Mouse (Mus musculus) kidney, postnatal 4 days (tissue): ENCODE results near the gene Prlr.

Experiments used
- DNase-seq, 2 experiments: peaks; one replicate each; pipeline ENCODE4 v3.0.0; 2021; ENCODE audit warnings: mixed read lengths in 2 of 2

The Prlr gene

GRCm38 (mm10) chr15:10338606-10339005 lies 161.6 kb downstream of the Prlr start:
- no peak for DNase-seq

DNA sequence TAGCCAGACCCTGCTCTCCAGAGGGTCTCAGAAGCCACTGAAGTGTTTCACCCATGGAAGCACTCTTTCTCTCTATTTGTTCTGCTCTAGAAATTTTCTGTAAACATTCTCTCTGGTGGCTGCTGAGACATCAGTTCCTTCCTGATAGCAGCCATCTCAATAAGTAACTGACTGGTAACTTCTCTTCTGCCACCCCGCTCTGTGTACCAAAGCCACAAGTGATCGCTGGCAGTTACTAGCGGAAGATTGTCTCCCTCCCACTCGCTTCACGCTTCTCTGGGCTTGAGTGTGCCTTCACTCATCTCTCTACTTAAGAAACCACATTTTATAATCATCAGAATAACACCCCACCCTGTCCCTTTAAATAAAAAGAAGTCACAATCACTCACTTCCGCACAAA lies 170.0 kb downstream of the Prlr start:
- peak; percentile 27 to 50 for DNase-seq

- peak; percentile 35 to 51 for DNase-seq
These were observed 181.3 kb downstream of the Prlr start, which contains the start of gene Agxt2 for GRCm38 (mm10) chr15:10358039-10358948. Gene Agxt2 (plus strand): TSS chr15:10358532.

DNA sequence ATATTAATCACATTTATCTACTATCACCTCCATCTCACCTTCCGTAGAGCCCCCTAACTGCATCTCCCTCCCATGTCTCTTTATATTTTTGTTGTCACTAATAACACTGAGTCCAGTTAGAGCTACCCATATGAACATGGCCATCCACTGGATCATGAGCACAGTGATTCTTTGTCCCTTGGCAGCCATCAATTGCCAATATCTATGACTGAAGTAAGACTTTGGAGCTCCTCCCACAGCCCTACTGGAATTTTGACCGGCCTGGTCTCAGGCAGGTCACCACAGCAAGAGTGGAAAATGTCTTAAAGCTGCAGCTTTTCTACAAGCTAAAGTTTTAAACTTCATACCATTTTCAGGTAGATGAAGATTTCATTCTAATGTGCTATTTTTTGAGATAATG lies 189.3 kb downstream of the Prlr start:
- no peak for DNase-seq

DNA sequence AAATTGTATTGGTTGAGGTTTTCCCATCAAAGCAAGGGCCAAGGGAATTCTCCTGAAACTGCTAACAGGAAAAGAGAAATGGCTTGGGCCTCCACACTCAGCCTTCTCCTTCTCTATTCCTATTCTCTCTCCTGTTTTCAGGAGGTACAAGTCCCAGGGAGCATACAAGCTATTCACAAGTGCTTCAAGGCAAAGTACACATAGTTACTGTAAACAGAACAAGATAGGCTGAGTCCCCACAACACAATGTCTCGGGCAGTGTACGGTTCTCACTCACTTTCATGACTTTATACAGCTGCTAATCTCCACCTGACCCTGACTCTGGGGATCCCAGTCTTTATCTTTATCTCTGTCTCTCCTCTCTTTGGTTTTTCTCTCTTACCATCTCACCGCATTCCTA lies 198.4 kb downstream of the Prlr start:
- DNase-seq: no peak

DNA sequence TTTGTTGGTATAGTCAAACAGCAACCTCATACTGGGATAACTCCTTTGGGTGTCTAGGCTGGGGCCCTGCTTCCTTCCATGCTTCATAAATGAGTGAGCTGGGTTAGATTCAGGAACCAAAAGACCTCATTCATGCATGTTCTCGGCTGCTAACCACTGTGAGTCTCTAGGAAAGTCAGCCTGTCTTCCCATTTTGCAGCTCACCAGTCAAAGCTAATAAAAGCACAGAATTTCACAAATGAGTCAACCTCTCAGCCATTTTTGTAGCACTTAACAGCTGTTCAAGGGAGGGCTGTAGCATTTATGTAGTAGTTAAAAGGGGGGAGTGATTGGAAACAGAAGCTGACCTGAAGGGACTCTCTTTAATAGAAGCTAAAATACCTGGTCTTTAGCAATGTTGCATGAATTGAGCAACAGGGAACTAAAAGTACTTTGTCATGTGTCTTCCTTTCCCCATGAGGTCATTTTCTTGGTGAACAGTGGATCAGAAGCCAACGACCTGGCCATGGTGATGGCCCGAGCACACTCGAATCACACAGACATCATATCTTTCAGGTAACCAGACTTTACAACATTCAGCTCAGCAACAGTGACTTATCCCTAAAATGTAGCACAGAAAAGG lies 201.4 kb downstream of the Prlr start:
- no peak for DNase-seq

DNA sequence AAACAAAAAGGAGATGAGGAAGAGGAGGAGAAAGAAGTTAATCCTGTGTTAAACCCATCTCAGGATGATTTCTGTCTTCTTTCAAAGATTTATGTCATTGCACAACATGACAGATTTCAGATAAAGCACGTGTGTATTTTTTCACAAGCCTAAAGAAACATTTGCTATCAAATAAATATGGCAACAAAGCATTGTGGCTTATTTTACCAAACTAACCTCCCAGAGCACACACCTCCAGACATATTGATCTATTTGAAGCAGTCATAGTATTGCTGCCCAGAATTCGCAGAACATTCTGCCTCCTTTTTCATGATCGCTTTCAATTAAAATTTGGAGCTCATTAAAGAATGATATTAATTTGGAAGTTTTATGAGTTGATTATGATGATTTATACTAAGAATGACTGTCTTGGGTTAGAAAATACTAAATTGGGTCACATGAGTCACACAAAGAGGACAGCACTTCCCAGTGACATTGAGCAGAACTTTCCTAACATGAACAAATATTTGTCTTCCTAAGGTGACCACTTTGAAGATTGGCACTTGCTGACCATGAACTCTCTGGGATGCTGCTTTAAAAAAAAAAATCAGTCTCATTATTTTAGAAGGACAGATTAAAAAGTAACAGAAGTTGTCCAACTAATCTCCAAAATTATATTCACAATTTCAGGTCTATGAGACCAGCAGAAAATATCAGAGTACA lies 202.9 kb downstream of the Prlr start:
- DNase-seq: no peak

DNA sequence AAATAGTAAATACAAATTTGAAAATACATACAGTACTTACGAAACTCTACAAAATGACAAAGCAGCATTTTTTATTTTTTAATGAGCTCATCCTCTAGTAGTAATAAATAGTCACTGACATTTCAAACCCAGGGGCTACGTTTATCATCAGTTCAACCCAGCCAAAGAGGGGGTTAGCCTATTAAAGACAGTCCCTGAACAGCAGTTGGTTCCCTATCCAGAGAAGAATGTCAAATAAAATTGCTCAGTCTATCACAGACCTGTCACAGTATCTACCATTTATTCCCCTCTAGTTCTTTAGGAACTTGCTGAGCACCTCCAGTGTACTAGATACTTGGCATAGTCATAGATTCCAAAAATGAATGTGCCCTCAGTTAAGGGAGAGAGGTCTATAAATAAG lies 210.2 kb downstream of the Prlr start:
- no peak for DNase-seq
